Mouse (Mus musculus) MEL (cell line): ENCODE results near the gene Nrtn.

ENCODE experiments used
- CHD2 ChIP-seq: IDR thresholded peaks from 2 replicates; pipeline ENCODE4 v1.6.1; 2011; ENCODE audit warnings: low read length, improper control_type of control experiment
- CTCF ChIP-seq, 3 experiments: IDR thresholded peaks in 2 of 3; conservative IDR thresholded peaks in 1 of 3; 2 replicates each; pipeline ENCODE4 v1.5.1; 2011 to 2012; ENCODE audit warnings: low read length in 3 of 3, low read depth in 2 of 3, mild to moderate bottlenecking in 2 of 3, improper control_type of control experiment in 1 of 3, inconsistent platforms in 1 of 3, mixed read lengths in 1 of 3, moderate library complexity in 1 of 3; ENCODE audit not compliant: control insufficient read depth in 1 of 3, insufficient read depth in 1 of 3, poor library complexity in 1 of 3, severe bottlenecking in 1 of 3
- EP300 ChIP-seq, 2 experiments: IDR thresholded peaks; 2 replicates each; pipeline ENCODE4 v1.6.1; 2011; ENCODE audit warnings: improper control_type of control experiment in 2 of 2, low read length in 2 of 2, low read depth in 1 of 2, mild to moderate bottlenecking in 1 of 2
- POLR2A ChIP-seq, 2 experiments: IDR thresholded peaks; 2 replicates each; pipeline ENCODE4 v1.6.1; 2011 to 2012; ENCODE audit warnings: low read length in 2 of 2, mild to moderate bottlenecking in 2 of 2, control low read depth in 1 of 2, improper control_type of control experiment in 1 of 2, low read depth in 1 of 2, moderate library complexity in 1 of 2; ENCODE audit not compliant: control insufficient read depth in 1 of 2, insufficient read depth in 1 of 2, poor library complexity in 1 of 2
- USF1 ChIP-seq: IDR thresholded peaks from 2 replicates; pipeline ENCODE4 v1.6.1; 2014; ENCODE audit warnings: low read depth, mild to moderate bottlenecking, inconsistent platforms, low read length, improper control_type of control experiment, moderate library complexity

DNA sequence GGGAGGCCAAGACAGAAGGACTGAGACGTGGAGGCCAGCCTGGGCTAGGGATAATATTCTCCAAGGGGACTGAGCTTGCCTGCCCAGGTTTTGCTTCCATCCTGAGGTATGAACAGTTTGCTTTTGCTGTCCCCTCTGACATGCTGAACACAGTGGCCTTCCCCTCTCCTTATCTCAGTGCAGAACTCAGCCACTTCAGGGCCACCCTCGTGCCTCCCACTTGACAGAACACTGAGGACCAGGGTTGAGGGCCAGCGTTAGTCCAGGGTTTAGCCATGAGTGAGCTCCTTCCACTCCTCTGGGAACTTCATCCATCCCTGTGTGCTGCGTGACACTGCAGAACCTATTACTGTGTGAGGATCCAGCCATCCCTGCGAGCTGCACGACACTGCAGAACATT, 32.0 kb upstream of the Nrtn start:
- no peak for TF ChIP-seq USF1
- no peak for TF ChIP-seq POLR2A (IDR thresholded peaks at IDR 0.05; ENCODE audit: control insufficient read depth in 1 of 2, insufficient read depth in 1 of 2, low read depth in 1 of 2, low read length in 2 of 2, poor library complexity in 1 of 2)
- no peak for TF ChIP-seq CHD2
- no peak for TF ChIP-seq CTCF (IDR thresholded peaks at IDR 0.05 in 2 of 3, conservative IDR thresholded peaks at IDR 0.05 in 1 of 3; ENCODE audit: control insufficient read depth in 1 of 3, insufficient read depth in 1 of 3, low read depth in 2 of 3, low read length in 3 of 3, poor library complexity in 1 of 3, severe bottlenecking in 1 of 3)
- TF ChIP-seq EP300 (IDR thresholded peaks at IDR 0.05; ENCODE audit: low read depth in 1 of 2, low read length in 2 of 2) = no peak
